ENCODE assay signal across 8 mouse cellular contexts in the genomic region with DNA sequence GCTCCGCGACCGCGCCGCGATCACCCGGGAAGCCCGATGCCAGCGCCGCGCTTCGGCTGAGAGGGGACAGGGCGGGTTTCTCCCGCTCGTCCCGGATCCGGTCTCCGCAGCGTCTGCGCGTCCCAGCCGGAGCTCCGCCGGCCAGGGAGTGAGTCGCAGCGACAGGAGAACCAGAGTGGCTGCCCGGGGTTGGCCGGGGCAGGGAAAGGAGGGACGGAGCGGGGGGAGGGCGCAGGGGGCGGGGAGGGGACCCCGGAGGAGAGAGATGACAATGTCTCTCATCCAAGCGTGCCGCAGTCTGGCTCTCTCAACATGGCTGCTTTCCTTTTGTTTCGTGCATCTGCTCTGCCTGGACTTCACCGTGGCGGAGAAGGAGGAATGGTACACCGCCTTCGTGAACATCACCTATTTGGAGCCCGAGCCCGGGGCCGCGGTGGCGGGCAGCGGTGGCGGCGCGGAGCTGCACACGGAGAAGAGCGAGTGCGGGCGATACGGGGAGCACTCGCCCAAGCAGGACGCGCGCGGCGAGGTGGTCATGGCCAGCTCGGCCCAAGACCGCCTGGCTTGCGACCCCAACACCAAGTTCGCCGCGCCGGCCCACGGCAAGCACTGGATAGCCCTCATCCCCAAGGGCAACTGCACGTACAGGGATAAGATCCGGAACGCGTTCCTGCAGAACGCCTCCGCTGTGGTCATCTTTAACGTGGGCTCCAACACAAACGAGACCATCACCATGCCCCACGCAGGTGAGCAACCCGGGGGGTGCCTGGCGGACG. TPM values are rescaled to one million over a fixed set of nuclear protein-coding genes. Genes with fewer than 3 reads are reported as not detected.
A peak's percentile ranks its signal among the peaks of the same experiment; 100 is the strongest.
DNase-seq lines count a peak whose midpoint lies in the region; ATAC-seq and TF ChIP-seq lines count a peak whose summit lies in the region.

No protein-coding gene starts in this region.

- peak overlapping the region; percentile 86 for H3K9ac ChIP-seq in forebrain, embryonic 12.5 days
- peak overlapping the region; percentile 88 for H3K9ac ChIP-seq in lung, embryonic 16.5 days (ENCODE audit: low read length)

- H3K27ac ChIP-seq in forebrain, embryonic 12.5 days, result peak overlapping the region; percentile 79
- H3K27ac ChIP-seq in lung, embryonic 16.5 days (ENCODE audit: low read length), result peak overlapping the region; percentile 47

- H3K27me3 ChIP-seq in forebrain, embryonic 12.5 days, result no peaks in the 10 kb centered on the region
- no peaks in the 10 kb centered on the region for H3K27me3 ChIP-seq in lung, embryonic 16.5 days (ENCODE audit: control insufficient read depth, insufficient read depth, low read depth, low read length)

- peak; percentile 42; the same call in 1 of the 2 replicates for TF ChIP-seq POLR2A in brain, embryonic 14.5 days (IDR thresholded peaks at IDR 0.05; ENCODE audit: borderline replicate concordance, extremely low read depth, insufficient read depth, insufficient read length, poor library complexity, severe bottlenecking)

- no peaks in the 10 kb centered on the region for H3K36me3 ChIP-seq in forebrain, embryonic 12.5 days (replicated peaks)
- no peaks in the 10 kb centered on the region for H3K36me3 ChIP-seq in lung, embryonic 16.5 days (ENCODE audit: control insufficient read depth, insufficient read depth, low read length)

- peak overlapping the region; percentile 78 for H3K4me2 ChIP-seq in forebrain, embryonic 12.5 days
- H3K4me2 ChIP-seq in lung, embryonic 16.5 days (ENCODE audit: low read depth, low read length), result peak overlapping the region; percentile 88

- no peak for TF ChIP-seq CTCF in brain, embryonic 14.5 days (IDR thresholded peaks at IDR 0.05; ENCODE audit: borderline replicate concordance, extremely low read depth, insufficient read depth, insufficient read length)

- peak; percentile 27 for DNase-seq in CD4-positive helper T cell, adult 2 months (ENCODE audit: low read depth, low spot score)
- peak; percentile 67 for DNase-seq in brain, embryonic 14.5 days (ENCODE audit: low read depth)
- DNase-seq in heart, postnatal 10 days, result peak; percentile 76 to 79
- peak; percentile 44 for DNase-seq in layer of hippocampus, adult 9-11 months
- peak; percentile 40 for DNase-seq in ovary, postnatal 36 days (ENCODE audit: low spot score)
- peak; percentile 57 for DNase-seq in urinary bladder, adult 2 months (ENCODE audit: low spot score)

- WGBS in forebrain, embryonic 12.5 days, result under 1% methylated on average over 76 of the region's 80 CpGs
- under 1% methylated on average over 67 of the region's 80 CpGs for WGBS in lung, embryonic 16.5 days

- intact Hi-C loops in heart, postnatal 10 days (cut with DNase I), result loop anchor here (1.0 to 5.0 kb wide), 3 partner anchors 103 to 478 kb away; no protein-coding TSS in a partner anchor

- H3K4me3 ChIP-seq in forebrain, embryonic 12.5 days (replicated peaks), result peak overlapping the region; percentile 75
- H3K4me3 ChIP-seq in lung, embryonic 16.5 days (ENCODE audit: low read length), result peak overlapping the region; percentile 81

- H3K9me3 ChIP-seq in forebrain, embryonic 12.5 days, result no peaks in the 10 kb centered on the region
- H3K9me3 ChIP-seq in lung, embryonic 16.5 days (ENCODE audit: control insufficient read depth, low read length), result no peaks in the 10 kb centered on the region

- H3K4me1 ChIP-seq in forebrain, embryonic 12.5 days, result peaks cover 20% of the 10 kb centered on the region
- peaks cover 6% of the 10 kb centered on the region for H3K4me1 ChIP-seq in lung, embryonic 16.5 days (replicated peaks; ENCODE audit: control insufficient read depth, insufficient read depth, low read length)

- peak; percentile 79 for ATAC-seq in forebrain, embryonic 12.5 days (ENCODE audit: low FRiP score)
- peak; percentile 78 for ATAC-seq in lung, embryonic 16.5 days (ENCODE audit: low read depth)

RNA-seq across cellular contexts. Expression of a gene that starts 0.8 kb away (rescaled TPM):
- polyA plus RNA-seq in brain, embryonic 14.5 days (2012; rRNA removed), result 8.5 and 12.1 TPM in 2 replicates
- polyA plus RNA-seq in forebrain, embryonic 12.5 days (2016; fragmentation: Nextera tagmentation; extraction: Ambion mirVana), result 1.9 TPM in 2 replicates
- total RNA-seq in heart, postnatal 10 days (2021), result 10 to 100 TPM; 10.2 to 12.1 TPM
- polyA plus RNA-seq in lung, embryonic 16.5 days (2015; fragmentation: Nextera tagmentation; extraction: Ambion mirVana), result 1.5 and 1.8 TPM in 2 replicates
- polyA plus RNA-seq in urinary bladder, adult 2 months (2012; rRNA removed), result 12.2 and 13.2 TPM in 2 replicates

Comparison
In these comparisons a context has a peak if more than half of its experiments do, and no peak if none do; other contexts are left out.
1. Peak in every context shown above with its lines: DNase-seq, ATAC-seq, H3K4me3 ChIP-seq and H3K27ac ChIP-seq.
2. DNase-seq: peak in every context shown above with its lines; median percentile 78 in heart, postnatal 10 days; 67 in brain, embryonic 14.5 days; 57 in urinary bladder, adult 2 months; 44 in layer of hippocampus, adult 9-11 months; 40 in ovary, postnatal 36 days; 27 in CD4-positive helper T cell, adult 2 months.